Mouse (Mus musculus): Measurements from ENCODE around the gene S100a3.

- peak; percentile 38; the same call in 1 of the 2 replicates for TF ChIP-seq POLR2A (IDR thresholded peaks at IDR 0.05; ENCODE audit: control insufficient read depth, low read depth, low read length)
- TF ChIP-seq CTCF (IDR thresholded peaks at IDR 0.05; ENCODE audit: control insufficient read depth, insufficient read depth, insufficient replicate concordance, low read depth, low read length): no peak
These were observed 46.4 kb upstream of the S100a3 start, which contains the start of the genes S100a1 and S100a13 for GRCm38 (mm10) chr3:90513796-90514590.
